Mouse (Mus musculus) cerebellum, adult 2 months (tissue): ENCODE measurements around the gene Dffa.

ENCODE experiments used
- CTCF ChIP-seq: fragments of 200-500 bp; IDR thresholded peaks from 2 replicates; pipeline ENCODE4 v1.5.1; 2011; ENCODE audit warnings: low read depth, mild to moderate bottlenecking, control low read depth, low read length, moderate library complexity, borderline replicate concordance; ENCODE audit not compliant: insufficient read depth
- POLR2A ChIP-seq: fragments of 200-500 bp; IDR thresholded peaks from 2 replicates; pipeline ENCODE4 v1.6.1; 2011; ENCODE audit warnings: low read length, control low read depth, borderline replicate concordance; ENCODE audit not compliant: insufficient read depth

- no peak for TF ChIP-seq POLR2A
- no peak for TF ChIP-seq CTCF
These were observed 63.1 kb downstream of the Dffa start for GRCm38 (mm10) chr4:149166957-149167611.
